Mouse (Mus musculus) left cerebral cortex, adult 2 months (tissue): Measurements from ENCODE around the gene Dok5. TPM values are rescaled to one million over a fixed set of nuclear protein-coding genes. Genes with fewer than 3 reads are reported as not detected.
A peak's percentile ranks its signal among the peaks of the same experiment; 100 is the strongest.

Experiments
- DNase-seq, 2 experiments: peaks; one replicate each; pipeline ENCODE4 v3.0.0; 2021 to 2022; ENCODE audit warnings: low spot score in 2 of 2, mixed read lengths in 1 of 2; ENCODE audit errors: extremely low spot score in 1 of 2
- H3K27ac ChIP-seq: fragments of 200-600 bp; 2 replicates; pipeline ENCODE4 v1.8.1; 2022
- H3K4me3 ChIP-seq: fragments of 200-600 bp; 2 replicates; pipeline ENCODE4 v1.8.1; 2022
- CTCF ChIP-seq: fragments of 200-600 bp; IDR thresholded peaks from 2 replicates; pipeline ENCODE4 v1.8.1; 2022; ENCODE audit warnings: antibody characterized with exemption, mild to moderate bottlenecking, moderate library complexity
- intact Hi-C: fragments of 180-260 bp; cut with DNase I; formaldehyde crosslinking; loops from one replicate; pipeline ENCODE4 v1.15.1; 2025
- total RNA-seq, 2 experiments: library from RNA; stranded (reverse); gene quantifications; 2 replicates each; pipeline ENCODE4 v1.2.3; 2021

Dok5 gene
- total RNA-seq, 2 experiments from 2014 or later, result 30.8 to 32.8 TPM

DNA sequence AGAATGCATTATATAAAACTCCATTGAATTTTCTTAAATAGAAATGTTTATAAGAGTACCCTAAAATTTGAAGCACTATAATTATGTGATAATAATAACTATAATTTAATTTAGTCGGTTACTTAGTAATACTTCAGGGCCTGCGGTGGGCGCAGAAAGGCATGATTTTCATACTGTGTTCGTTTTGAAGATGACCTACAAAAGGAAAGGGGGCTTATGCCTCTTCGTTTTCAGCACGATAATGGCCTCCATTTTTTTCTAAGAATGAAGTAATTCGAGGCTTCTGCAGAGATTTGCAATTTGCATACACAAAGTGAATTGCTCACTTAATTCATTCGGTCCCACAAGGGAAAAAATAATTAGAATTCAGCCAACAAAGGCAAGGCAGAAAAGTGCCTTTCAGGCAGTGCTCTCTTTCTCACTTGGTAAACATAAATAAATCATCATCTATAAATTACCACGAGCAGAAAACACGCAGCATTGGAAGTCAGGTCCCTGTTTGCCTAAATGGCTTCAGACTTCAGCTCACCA lies 76.7 kb downstream of the Dok5 start:
- DNase-seq, result no peak
- H3K27ac ChIP-seq, result no peak overlapping the region
- H3K4me3 ChIP-seq, result no peak overlapping the region
- intact Hi-C loops, result no loop called here
- TF ChIP-seq CTCF, result no peak

DNA sequence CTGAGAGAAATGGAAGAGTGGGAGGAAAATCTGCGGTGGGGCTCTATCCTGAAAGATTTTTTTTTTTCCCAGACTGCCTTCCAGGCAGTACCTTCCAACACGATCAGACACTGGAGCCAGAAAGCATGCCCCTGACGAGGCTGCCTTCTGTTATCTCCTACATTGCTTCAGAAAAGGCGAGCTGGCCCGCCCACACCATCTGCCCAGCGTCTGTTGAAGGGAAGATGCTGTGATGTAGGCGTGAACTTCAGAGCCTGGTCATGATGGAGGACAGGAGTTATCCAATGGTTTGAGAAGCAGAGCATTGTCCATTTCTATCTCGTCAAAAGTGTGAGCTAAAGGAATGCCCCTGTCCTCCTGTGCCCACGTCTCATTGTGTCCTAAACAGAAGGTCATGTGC lies 79.7 kb downstream of the Dok5 start:
- no peak for TF ChIP-seq CTCF
- 0 out of 2 replicates have a peak overlapping the region, but pooled peaks have one; percentile 36 for H3K27ac ChIP-seq
- H3K4me3 ChIP-seq, result no peak overlapping the region
- intact Hi-C loops, result loop anchor here (2.0 kb wide), 1 partner anchor 45 kb away; no protein-coding TSS in a partner anchor
- peak; percentile 35 to 62 for DNase-seq

DNA sequence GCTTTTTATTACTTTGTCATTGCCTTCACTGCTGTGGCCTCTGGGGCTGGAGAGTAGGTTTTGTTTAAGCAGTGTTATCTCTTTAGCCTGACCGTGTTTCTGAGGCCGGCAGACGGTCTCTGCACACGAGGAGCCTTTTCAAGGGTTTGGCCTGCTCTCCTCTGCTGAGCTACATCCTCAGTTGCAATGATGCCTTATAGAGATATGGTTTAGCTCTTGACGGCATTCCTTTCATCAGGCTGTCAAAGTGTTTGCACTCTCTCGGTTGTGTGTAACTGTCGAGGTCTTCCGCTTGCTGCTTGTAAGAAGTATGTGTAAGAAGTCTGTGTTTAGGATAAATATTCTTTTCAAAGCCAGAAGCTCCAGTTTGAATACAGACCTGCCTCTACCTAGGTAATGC lies 84.7 kb downstream of the Dok5 start:
- TF ChIP-seq CTCF, result no peak

DNA sequence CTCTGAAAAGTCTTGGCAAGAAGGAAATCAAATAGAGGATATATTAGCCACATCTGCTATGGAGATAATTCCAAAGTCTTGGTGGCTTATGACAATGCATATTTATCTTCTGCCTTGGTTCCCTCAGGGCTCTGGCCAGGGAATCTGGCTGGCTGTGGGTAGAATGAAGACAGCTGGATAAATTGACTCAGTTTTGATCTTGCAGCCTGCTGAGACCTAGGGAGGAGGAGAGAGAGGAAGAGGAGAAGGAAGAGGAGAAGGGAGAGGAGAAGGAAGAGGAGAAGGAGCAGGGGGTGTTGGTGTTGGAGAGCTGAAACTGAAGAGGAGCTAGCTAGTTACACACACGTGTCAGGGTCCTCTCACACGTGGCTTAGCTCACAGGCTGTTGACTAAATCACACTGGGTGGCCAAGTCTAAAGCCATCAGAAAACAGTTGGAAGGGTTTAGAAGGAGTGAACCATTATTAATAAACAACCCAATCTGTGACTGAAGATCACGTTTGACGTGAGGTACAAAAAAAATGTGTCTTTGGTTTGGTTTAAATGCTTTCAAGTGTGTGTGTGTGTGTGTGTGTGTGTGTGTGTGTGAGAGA lies 85.6 kb downstream of the Dok5 start:
- DNase-seq, result no peak
- Histone ChIP-seq H3K4me3 (no peak overlapping the region), H3K27ac (no peak overlapping the region)
- no peak for TF ChIP-seq CTCF
- intact Hi-C loops, result no loop called here

More for the DNA sequence above, 84.7 kb downstream of the Dok5 start:
- no peak overlapping the region for H3K27ac ChIP-seq
- intact Hi-C loops, result no loop called here
- no peak for DNase-seq
- no peak overlapping the region for H3K4me3 ChIP-seq

DNA sequence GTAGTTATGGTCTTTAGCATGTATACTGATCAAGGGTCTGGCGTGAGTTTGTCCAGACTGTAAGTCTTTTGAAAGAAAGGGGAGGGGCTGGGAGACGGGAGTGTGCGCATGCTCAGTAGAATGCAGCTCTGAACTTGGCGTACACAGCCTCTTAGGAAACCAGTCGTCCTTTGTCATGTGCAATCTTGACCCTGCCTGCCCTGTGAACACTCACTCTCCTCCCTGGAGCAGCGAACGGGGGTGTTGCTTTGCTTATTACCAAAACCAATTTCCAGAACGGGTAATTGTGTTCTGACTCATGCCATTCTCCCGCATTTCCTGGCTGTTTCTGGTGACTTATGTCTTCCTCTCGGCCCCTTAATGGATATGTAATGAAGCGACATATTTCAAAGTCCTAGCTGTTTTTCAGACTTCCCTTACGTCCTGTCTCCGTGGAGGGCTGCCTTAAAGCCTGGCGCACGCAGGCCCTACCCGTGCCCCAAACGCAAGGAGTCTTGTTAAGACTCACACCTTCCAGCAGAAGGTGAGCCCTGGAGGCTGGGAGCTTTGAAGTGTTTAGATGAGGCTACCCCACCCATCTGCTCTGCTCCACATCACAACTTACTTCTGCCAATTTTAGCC lies 95.3 kb downstream of the Dok5 start:
- intact Hi-C loops, result no loop called here
- Histone ChIP-seq H3K4me3 (0 out of 2 replicates have a peak overlapping the region, but pooled peaks have one; percentile 23), H3K27ac (no peak overlapping the region)
- TF ChIP-seq CTCF, result no peak
- DNase-seq, result no peak

DNA sequence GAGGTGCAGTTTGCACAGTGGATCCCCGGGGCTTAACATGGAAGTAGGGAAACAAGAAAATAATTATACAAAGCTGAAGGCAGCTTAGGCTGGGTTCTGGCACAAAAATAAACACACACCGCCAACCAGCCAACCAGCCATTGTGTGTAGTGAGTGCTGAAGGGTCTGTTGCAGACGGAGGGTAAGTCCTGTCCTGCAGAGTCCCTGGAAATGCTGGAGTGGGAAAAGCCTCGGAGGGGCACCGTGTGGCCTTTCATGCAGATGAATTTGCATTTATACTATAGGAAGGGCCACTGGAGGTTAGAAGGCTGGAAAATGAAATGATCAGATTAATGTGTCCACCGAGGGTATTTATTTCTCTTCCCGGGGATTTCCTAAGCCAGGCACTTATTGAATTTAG lies 97.2 kb downstream of the Dok5 start:
- no peak for TF ChIP-seq CTCF
- no peak for DNase-seq
- intact Hi-C loops, result no loop called here
- Histone ChIP-seq H3K4me3 (no peak overlapping the region), H3K27ac (0 out of 2 replicates have a peak overlapping the region, but pooled peaks have one; percentile 10)

DNA sequence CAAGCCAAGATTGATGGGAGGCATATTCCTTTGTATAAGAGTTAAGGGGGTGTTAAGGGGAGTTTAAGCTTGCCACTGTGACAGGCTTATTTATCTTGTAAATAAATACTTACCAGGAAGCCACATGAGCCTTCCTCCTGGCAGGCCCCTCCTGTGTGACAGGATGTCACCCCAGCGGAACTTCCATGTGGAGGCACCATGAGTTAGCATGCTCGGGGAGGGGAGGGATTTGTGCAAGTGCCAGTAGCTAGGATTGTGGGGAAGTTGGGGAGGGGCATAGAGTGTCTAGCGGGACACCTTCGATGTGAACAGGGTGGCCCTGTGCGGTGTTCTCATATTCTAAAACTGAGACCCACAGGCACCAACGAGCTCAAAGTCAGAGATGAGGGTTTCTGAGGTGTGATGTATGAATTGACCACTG lies 97.6 kb downstream of the Dok5 start:
- intact Hi-C loops, result no loop called here
- H3K27ac ChIP-seq, result 0 out of 2 replicates have a peak overlapping the region, but pooled peaks have one; percentile 10

DNA sequence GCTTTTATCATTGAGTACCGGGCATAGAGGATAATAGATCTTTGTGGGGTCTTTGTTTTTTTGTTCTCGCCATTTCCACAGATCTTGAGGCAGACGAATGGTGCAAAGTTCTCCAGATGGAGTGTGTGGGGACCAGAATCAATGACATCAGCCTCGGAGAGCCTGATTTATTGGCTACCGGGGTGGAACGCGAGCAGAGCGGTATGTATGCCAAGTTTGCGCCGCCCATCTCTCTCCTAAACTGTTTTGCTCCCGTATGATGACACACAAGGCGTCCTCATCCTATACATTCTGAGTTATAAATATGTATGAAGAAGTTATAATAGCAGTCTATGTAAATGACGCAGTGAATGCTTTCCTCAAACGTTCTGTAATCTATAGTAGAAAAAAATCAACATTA lies 98.4 kb downstream of the Dok5 start:
- Histone ChIP-seq H3K27ac (no peak overlapping the region), H3K4me3 (no peak overlapping the region)
- intact Hi-C loops, result no loop called here
- no peak for TF ChIP-seq CTCF
- DNase-seq, result peak in 1 of 2 experiments; percentile 37

More for the DNA sequence above, 97.6 kb downstream of the Dok5 start:
- DNase-seq, result no peak
- no peak for TF ChIP-seq CTCF
- no peak overlapping the region for H3K4me3 ChIP-seq

DNA sequence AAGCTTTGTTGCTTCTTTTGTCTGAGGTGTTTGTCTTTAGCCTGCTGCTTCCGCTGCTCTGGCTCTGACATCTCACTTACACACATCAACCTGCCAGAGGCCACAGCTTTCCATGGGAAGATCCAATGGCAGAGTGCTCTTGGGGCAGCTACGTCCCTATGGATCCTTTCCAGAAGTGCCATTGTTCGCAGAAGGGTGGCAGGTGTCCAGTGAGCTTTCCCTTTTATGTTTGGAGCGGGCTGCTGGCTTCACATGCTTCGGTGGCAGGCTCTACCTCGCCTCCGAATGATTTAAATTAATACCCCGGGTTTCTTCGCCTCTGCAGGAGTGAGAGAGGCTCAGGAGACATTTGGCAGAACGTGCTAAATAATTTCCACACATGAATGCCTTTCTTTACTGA lies 105.3 kb downstream of the Dok5 start:
- intact Hi-C loops, result no loop called here
- no peak overlapping the region for H3K4me3 ChIP-seq
- no peak overlapping the region for H3K27ac ChIP-seq
- DNase-seq, result no peak
- TF ChIP-seq CTCF, result no peak

DNA sequence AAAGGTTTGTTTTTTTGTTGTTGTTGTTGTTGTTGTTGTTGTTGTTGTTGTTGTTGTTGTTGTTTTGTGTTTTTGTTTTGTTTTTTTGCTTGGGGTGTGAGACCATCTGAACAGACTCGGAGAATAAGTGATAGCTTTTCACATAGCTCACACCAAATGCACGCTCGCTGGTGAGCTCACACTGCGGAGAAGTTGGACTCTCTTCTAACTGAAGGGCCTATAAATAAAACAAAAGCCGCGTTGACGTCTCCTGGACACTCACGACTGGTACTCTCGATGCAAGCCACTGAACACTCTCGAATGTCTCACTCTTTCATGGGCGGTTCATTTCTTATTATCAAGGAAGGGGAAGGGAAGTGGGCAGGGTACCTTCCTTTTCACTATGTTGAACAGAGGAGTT lies 105.8 kb downstream of the Dok5 start:
- intact Hi-C loops, result no loop called here
- Histone ChIP-seq H3K4me3 (no peak overlapping the region), H3K27ac (no peak overlapping the region)
- no peak for DNase-seq
- TF ChIP-seq CTCF, result no peak

DNA sequence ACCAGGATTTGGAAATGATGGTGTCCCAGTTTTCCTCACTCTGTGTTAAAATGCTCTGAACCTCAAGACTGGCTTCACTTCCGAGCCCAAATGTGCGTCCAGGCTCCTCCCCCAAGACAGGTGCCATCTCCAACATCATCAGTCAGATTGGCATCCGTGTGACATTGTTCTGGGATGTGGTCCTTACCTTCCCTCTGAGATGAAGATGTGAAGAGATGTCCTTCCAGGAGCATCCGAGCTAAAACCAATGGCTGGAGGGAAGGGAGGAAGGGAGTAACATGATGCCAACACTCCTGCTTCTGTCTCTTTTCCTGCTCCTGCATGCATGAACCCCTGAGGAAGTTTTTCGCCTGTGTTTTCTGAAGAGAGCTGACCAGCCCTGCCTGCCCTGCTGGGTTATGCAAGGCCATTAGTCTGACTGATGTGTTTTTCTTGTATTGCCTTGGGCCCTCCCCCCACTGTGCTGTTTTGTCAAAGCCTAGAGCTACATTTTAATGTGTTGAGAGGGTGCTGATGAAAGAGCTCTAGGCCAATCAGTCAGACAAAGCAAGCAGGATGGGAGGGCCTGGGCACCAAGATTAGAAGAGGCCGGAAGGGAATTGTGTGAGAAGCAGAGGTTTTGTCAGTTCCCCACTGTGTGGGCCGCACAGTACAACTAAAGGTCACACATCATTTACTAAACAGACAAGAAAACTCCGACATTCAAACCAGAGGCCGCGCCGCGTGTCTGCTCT lies 106.4 kb downstream of the Dok5 start:
- Histone ChIP-seq H3K27ac (no peak overlapping the region), H3K4me3 (no peak overlapping the region)
- intact Hi-C loops, result no loop called here
- DNase-seq, result no peak
- TF ChIP-seq CTCF, result no peak

DNA sequence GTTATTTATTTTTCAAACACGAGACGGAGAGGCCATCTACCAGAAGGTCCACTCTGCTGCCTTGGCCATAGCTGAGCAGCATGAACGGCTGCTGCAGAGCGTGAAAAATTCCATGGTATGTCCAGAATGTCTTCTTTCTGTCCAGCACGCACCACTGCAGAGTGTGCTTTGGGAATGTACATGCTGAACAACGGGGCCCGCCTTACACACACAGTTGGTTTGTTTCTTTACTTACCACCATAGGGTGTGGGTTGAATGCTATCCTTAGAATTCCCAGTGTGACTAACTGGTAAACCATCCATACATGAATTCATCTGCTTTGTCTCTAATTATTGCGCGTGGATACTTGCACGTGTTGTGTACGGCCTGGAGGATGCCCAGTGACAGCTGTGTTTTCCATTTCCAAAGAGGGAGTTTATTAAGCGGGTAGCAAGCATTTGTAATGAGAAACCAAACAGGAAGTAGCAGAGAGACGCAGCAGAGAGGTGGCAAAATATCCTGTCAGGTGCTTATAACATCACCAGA lies 109.9 kb downstream of the Dok5 start:
- no peak for DNase-seq
- no peak for TF ChIP-seq CTCF
- intact Hi-C loops, result no loop called here
- no peak overlapping the region for H3K4me3 ChIP-seq
- H3K27ac ChIP-seq, result no peak overlapping the region
